Mouse (Mus musculus): ENCODE results near the gene Sdf2l1.

GRCm38 (mm10) chr16:17131191-17132088 lies 743 bp downstream of the Sdf2l1 start:
- TF ChIP-seq HCFC1 (IDR thresholded peaks at IDR 0.05; ENCODE audit: low read depth, low read length) (no peak), CTCF (IDR thresholded peaks at IDR 0.05 in 2 of 3, conservative IDR thresholded peaks at IDR 0.05 in 1 of 3; ENCODE audit: control insufficient read depth in 1 of 3, insufficient read depth in 1 of 3, low read depth in 2 of 3, low read length in 3 of 3, poor library complexity in 1 of 3, severe bottlenecking in 1 of 3) (peak in 1 of 3 experiments; percentile 39; a peak in 2 of 6 replicates), TAL1 (IDR thresholded peaks at IDR 0.05; ENCODE audit: low read length) (no peak), USF1 (IDR thresholded peaks at IDR 0.05; ENCODE audit: low read depth, low read length) (no peak), CHD1 (IDR thresholded peaks at IDR 0.05; ENCODE audit: low read depth, low read length) (no peak), TCF12 (IDR thresholded peaks at IDR 0.05; ENCODE audit: low read depth, low read length) (no peak), POLR2A (IDR thresholded peaks at IDR 0.05; ENCODE audit: control insufficient read depth in 1 of 2, insufficient read depth in 1 of 2, low read depth in 1 of 2, low read length in 2 of 2, poor library complexity in 1 of 2) (no peak)
